Mouse (Mus musculus) liver, adult 10 weeks (tissue): ENCODE measurements around the gene Irak1bp1. TPM values are rescaled to one million over a fixed set of nuclear protein-coding genes. Genes with fewer than 3 reads are reported as not detected.

Experiments
- polyA plus RNA-seq: library from polyadenylated mRNA; stranded (reverse); fragments of 350-450 nt; fragmentation: Illumina TruSeq; extraction: RNeasy Lipid Tissue Mini Kit (QIAGEN cat#74804); gene quantifications from one replicate; pipeline ENCODE4 v1.2.3, GENCODE M21; 2014; ENCODE audit warnings: low read depth, low replicate concordance

Irak1bp1 gene
- 1.2 TPM for polyA plus RNA-seq

GRCm38 (mm10) chr9:82829007-82829689 lies at the start of gene Irak1bp1:
Gene Irak1bp1 (plus strand): TSS chr9:82829540.

Other genes starting within 250 kb of the Irak1bp1 start
- 10.6 TPM for gene Phip, start 146.0 kb downstream of the Irak1bp1 start, polyA plus RNA-seq